Mouse (Mus musculus): ENCODE data around the gene Pde6b.

The Pde6b gene

DNA sequence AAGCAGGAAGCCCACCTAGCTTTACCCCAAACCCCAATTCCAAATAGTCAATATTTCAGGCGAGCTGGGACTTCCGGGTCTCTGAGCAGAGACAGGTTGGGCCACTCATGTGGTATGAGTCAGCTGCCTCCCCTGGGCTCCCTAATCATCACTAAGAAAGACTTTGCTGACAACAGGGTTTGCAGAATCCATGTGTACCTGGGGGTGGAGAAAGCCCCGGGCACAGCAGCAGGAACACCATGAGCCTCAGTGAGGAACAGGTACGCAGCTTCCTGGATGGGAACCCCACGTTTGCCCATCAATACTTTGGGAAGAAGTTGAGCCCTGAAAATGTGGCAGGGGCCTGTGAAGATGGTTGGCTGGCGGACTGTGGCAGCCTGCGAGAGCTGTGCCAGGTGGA is at the start of gene Pde6b:
Pde6b (plus strand) TSS at position 191 of the 400 bp plus-strand sequence.
- no peak for DNase-seq

GRCm38 (mm10) chr5:108343680-108344170 is 44.5 kb upstream of the Pde6b start:
- no peak for DNase-seq

GRCm38 (mm10) chr5:108345313-108346071 is 42.7 kb upstream of the Pde6b start:
- no peak for DNase-seq

- no peak for DNase-seq
Measured at GRCm38 (mm10) chr5:108347843-108348242, 40.3 kb upstream of the Pde6b start.

GRCm38 (mm10) chr5:108349511-108350148 is 38.6 kb upstream of the Pde6b start:
- no peak for DNase-seq

- DNase-seq = no peak
Measured at GRCm38 (mm10) chr5:108354056-108354455, 34.1 kb upstream of the Pde6b start.

DNA sequence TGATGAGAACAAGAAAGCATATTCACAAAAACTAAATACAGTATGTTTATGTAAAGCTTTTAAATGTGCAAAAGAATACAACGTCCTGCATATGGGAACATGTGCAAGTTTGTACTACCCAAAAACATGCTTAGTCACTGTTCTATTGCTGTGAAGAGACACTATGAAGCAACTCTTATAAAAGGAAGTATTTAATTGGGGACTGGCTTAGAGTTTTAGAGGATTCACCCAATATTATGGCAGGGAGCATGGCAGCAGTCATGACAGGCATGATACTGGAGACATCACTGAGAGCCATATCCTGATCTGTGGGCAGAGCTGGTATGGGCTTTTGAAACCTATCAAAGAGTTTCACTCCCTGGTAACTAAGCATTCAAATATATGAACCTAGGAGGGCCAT is 30.3 kb upstream of the Pde6b start:
- no peak for DNase-seq

- DNase-seq = no peak
Measured at GRCm38 (mm10) chr5:108359491-108359890, 28.7 kb upstream of the Pde6b start.

DNA sequence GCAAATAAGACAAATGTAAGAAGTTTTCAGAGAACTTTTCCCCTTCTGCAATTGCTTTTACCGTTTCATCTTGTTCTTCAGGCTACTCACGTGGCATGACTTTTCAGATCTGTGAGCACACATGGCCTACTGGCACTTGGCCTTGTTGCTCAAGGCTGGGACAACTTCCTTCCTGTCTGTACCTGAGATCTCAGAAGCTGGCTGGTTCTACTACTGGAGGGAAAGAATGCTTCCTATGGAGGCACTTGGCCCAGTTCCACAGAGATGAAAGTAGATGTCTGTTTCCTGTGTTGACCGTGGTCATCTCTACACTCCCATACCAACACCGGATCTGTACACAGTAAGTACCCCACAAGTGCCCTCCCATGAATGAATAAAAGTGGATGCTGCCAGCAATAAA is 28.0 kb upstream of the Pde6b start:
- no peak for DNase-seq

DNA sequence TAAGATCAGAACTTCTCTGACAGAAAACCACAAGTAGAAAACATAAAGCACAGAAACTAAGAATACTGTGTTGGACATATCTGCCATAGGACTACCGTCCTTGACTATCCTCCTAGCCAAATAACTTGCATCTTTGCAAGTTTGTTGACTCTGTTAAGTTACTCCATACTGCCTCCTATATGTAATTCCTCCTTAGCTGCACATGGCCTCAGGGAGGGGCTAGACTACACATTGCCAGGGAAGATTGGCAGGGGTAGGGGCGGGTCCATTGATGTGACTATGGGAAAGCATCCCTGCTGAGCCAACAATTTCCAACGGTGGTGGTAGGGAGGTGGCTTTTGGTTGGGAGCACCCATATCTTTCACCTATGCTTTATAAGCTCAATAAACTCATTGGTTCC is 25.9 kb upstream of the Pde6b start:
- no peak for DNase-seq

DNA sequence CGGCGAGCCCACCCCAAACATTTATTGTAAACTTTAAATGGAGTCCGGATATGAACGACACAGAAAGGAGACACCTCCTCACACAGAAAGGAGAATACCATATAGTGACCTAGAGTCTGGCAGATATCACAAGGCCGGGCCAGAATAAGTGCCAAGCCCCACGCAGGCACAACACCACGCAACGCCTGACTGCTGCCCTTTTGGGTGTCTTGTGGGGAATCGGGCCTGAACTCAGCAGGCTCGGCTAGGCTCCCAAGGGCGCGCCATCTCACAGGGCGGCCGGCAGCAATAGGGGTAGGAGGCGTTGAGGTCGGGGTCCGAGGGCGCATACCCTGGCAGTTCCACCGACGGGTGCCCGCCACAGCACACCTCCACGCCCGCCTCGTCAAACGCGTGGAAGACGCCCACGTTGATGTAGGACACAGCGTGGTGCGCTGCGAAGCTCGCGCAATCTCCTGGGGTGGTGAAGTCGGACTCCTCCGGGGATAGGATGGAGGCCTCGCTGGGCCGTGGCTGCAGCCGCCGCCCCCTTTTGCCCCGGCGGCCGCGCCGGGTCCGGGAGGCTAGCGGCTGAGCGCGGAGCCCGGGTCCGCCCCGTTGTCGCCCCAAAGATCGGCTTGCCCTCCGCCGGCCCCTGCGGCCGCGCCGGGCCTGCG is 21.7 kb upstream of the Pde6b start:
- DNase-seq = no peak

- peak; percentile 44 for DNase-seq
Measured at GRCm38 (mm10) chr5:108366984-108367841, 21.0 kb upstream of the Pde6b start.

GRCm38 (mm10) chr5:108367871-108368332 is 20.3 kb upstream of the Pde6b start, which contains the start of gene Gm42517:
Gene Gm42517 (minus strand): TSS chr5:108367922.
- peak; percentile 13 for DNase-seq

DNA sequence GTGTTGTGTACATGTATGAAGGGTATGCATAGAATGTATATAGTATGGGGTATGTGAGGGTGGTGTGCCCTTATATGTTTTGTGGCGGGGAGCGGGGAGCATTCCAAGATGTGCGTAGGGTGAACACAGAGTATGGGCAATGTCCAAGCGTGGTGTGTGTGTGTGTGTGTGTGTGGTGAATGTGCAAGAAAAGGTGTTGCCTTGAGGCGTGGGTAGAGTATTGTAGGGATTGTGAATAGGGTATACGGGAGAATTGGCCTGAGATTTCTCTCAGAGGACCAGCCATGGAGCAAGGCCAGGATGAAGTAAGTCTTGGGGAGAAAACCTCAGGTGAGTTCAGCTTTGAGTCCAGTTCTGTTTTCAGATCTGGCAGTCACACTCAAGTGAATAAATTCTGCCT is 19.7 kb upstream of the Pde6b start:
- DNase-seq = no peak

GRCm38 (mm10) chr5:108368851-108369621 is 19.2 kb upstream of the Pde6b start:
- peak; percentile 18 for DNase-seq

GRCm38 (mm10) chr5:108369964-108370363 is 18.2 kb upstream of the Pde6b start:
- no peak for DNase-seq

DNA sequence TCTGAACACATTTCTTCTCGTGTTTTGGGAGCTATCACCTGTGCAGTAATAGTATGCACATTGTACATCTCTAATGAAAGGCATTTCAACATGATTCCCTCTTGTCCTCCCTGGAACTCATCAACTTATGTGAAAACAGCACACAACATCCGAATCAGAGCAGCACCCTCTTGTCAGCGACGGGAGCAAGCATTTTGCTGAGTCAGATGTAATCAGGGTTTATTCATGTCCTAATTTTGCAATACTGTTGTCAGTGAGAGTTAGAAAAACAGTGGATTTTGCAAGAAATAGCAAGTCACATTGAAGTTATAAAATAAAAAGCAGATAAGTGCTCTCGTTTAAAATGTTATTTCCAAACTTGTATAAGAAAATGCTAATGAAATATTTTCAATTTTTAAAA is 14.1 kb upstream of the Pde6b start:
- no peak for DNase-seq

DNA sequence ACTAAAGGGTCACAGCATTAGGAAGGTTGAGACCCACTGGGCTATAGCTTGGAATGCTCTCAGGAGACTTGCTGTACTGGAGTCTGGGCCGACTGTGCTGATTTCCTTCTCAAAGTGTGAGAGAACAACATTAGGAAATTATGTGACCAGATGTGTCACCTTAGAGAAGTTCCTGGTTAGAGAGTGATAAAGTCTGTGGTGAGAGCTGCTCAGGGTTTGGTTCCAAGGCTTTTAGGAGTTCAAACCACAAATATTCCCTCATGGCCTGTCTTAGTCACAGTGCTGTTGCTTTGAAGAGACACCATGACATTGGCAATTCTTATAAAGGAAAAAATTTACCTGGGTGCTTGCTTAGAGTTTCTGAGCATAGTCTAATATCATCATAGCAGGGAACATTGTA is 12.1 kb upstream of the Pde6b start:
- no peak for DNase-seq

GRCm38 (mm10) chr5:108378346-108378745 is 9.8 kb upstream of the Pde6b start:
- DNase-seq = no peak

- DNase-seq = no peak
Measured at GRCm38 (mm10) chr5:108385632-108386031, 2.6 kb upstream of the Pde6b start.

- DNase-seq = no peak
Measured at GRCm38 (mm10) chr5:108386449-108386848, 1.7 kb upstream of the Pde6b start.

DNA sequence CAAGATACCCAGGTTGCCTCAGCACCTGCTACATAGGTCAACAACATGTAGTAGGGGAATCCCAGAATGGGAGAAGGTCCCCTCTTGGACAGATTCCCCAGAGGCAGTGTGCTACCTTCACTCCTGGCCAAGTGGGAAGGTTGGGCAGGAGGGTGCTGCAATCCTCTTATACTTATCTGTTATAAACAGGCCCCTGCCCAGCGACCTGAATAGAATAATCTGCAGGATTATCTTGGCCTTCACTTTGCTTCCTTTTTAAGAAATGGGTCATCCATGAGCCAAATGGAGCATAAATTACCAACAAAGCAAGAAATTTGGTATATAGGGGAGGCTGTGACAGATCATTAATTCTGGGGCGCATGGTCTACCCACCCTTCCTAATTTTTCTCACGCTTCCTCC is 1.6 kb downstream of the Pde6b start:
- DNase-seq = no peak

All from lung, postnatal 10 days (tissue).